Mouse (Mus musculus) heart, embryonic 13.5 days (tissue): Measurements from ENCODE around the gene Mycbpap. TPM values are rescaled to one million over a fixed set of nuclear protein-coding genes. Genes with fewer than 3 reads are reported as not detected.
A peak's percentile ranks its signal among the peaks of the same experiment; 100 is the strongest.

Source experiments
- ATAC-seq: fragments of 200-750 bp; cut with Nextera tagmentation; 2 replicates; pipeline ENCODE4 v1.8.0; 2017; ENCODE audit warnings: moderate TSS enrichment; ENCODE audit not compliant: insufficient number of reproducible peaks, low FRiP score, low TSS enrichment; ENCODE audit errors: extremely low read depth
- H3K27ac ChIP-seq: fragments of 300-500 bp; sonication (generic); replicated peaks from 2 replicates; pipeline ENCODE4 v1.5.1; 2015; ENCODE audit warnings: moderate library complexity, mild to moderate bottlenecking, inconsistent platforms
- H3K27me3 ChIP-seq: fragments of 300-500 bp; sonication (generic); replicated peaks from 2 replicates; pipeline ENCODE4 v1.6.1; 2015; ENCODE audit warnings: mild to moderate bottlenecking, inconsistent platforms
- H3K36me3 ChIP-seq: fragments of 300-500 bp; sonication (generic); 2 replicates; pipeline ENCODE4 v1.6.1; 2015; ENCODE audit warnings: mild to moderate bottlenecking, inconsistent platforms
- H3K4me1 ChIP-seq: fragments of 300-500 bp; sonication (generic); 2 replicates; pipeline ENCODE4 v1.6.1; 2015; ENCODE audit warnings: inconsistent platforms
- H3K4me2 ChIP-seq: fragments of 300-500 bp; sonication (generic); 2 replicates; pipeline ENCODE4 v1.6.1; 2015; ENCODE audit warnings: inconsistent platforms, mild to moderate bottlenecking, moderate library complexity
- H3K4me3 ChIP-seq: fragments of 300-500 bp; sonication (generic); 2 replicates; pipeline ENCODE4 v1.5.1; 2015; ENCODE audit warnings: moderate library complexity, mild to moderate bottlenecking, inconsistent platforms
- H3K9ac ChIP-seq: fragments of 300-500 bp; sonication (generic); 2 replicates; pipeline ENCODE4 v1.6.1; 2015; ENCODE audit warnings: inconsistent platforms, mild to moderate bottlenecking, moderate library complexity
- H3K9me3 ChIP-seq: fragments of 300-500 bp; sonication (generic); 2 replicates; pipeline ENCODE4 v1.6.1; 2016; ENCODE audit warnings: inconsistent platforms
- WGBS: fragments of 180-500 bp; shearing (Covaris S2); methylation state at CpG from one replicate; pipeline ENCODE4 v1.1.7; 2015; ENCODE audit warnings: mixed read lengths; 5-methylcytosine and 5-hydroxymethylcytosine counted together
- polyA plus RNA-seq: library from polyadenylated mRNA; unstranded; fragments of >200 nt; fragmentation: Nextera tagmentation; extraction: Ambion mirVana; gene quantifications from 2 replicates; pipeline ENCODE4 v1.2.1, GENCODE M21; 2015

The Mycbpap gene
- 5.6 and 6.8 TPM in 2 replicates for polyA plus RNA-seq

- Histone ChIP-seq H3K4me2 (peak within 1 kb of the TSS; percentile 91), H3K27me3 (no peaks in the 10 kb centered on the region), H3K9me3 (no peaks in the 10 kb centered on the region), H3K4me1 (peaks cover 43% of the 10 kb centered on the region), H3K4me3 (peak within 1 kb of the TSS; percentile 66), H3K9ac (peak within 1 kb of the TSS; percentile 84), H3K36me3 (no peaks in the 10 kb centered on the region), H3K27ac (peak within 1 kb of the TSS; percentile 76)
- WGBS: under 1% methylated on average over 42 of the region's 42 CpGs
- peak; percentile 55 for ATAC-seq
Observed at GRCm38 (mm10) chr11:94521219-94521843, at the start of gene Mycbpap. Gene Mycbpap (minus strand): TSS chr11:94521742.

DNA sequence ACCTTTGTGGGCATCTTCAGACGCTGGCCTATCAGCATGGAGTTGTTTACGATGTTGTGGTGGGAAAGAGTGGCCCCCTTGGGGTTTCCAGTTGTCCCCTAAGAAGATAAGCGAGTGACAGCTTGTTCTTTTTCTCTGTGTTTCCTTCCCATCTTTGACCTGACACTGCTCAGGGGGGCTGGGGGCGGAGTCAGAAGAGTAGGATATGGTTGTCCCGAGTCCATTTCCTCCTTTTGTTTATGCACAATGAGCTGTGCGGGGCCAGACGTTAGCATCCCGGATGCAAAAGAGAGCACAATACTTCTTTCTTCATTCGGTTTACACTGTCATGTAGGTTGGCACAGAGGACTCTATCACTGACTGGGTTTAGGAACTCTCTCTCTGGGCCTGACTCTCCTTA is 49.1 kb upstream of the Mycbpap start:
- no peak for ATAC-seq
- Histone ChIP-seq H3K9me3 (no peaks in the 10 kb centered on the region), H3K36me3 (peaks cover 9% of the 10 kb centered on the region; the same call in 1 of the 2 replicates), H3K4me3 (no peak overlapping the region), H3K27ac (0 out of 2 replicates have a peak overlapping the region, but pooled peaks have one; percentile 38), H3K9ac (no peak overlapping the region), H3K4me1 (no peaks in the 10 kb centered on the region), H3K27me3 (peaks cover 16% of the 10 kb centered on the region), H3K4me2 (no peak overlapping the region)
- 51% methylated on average over 9 of the region's 9 CpGs for WGBS

- WGBS: 85% methylated on average over 7 of the region's 7 CpGs
- H3K27me3 ChIP-seq: peaks cover 42% of the 10 kb centered on the region
- H3K9ac ChIP-seq: no peak overlapping the region
- H3K4me3 ChIP-seq: no peak overlapping the region
- H3K27ac ChIP-seq: no peak overlapping the region
- peaks cover 15% of the 10 kb centered on the region for H3K4me1 ChIP-seq
- H3K4me2 ChIP-seq: no peak overlapping the region
- no peaks in the 10 kb centered on the region for H3K9me3 ChIP-seq
- no peak for ATAC-seq
- H3K36me3 ChIP-seq: peaks cover 9% of the 10 kb centered on the region; the same call in 1 of the 2 replicates
Observed at GRCm38 (mm10) chr11:94567326-94567725, 45.8 kb upstream of the Mycbpap start.

GRCm38 (mm10) chr11:94566534-94566933 is 45.0 kb upstream of the Mycbpap start:
- H3K27ac ChIP-seq: no peak overlapping the region
- no peak overlapping the region for H3K4me3 ChIP-seq
- H3K4me2 ChIP-seq: no peak overlapping the region
- no peaks in the 10 kb centered on the region for H3K9me3 ChIP-seq
- WGBS: 49% methylated on average over 6 of the region's 6 CpGs
- H3K4me1 ChIP-seq: peaks cover 15% of the 10 kb centered on the region
- H3K36me3 ChIP-seq: peaks cover 9% of the 10 kb centered on the region; the same call in 1 of the 2 replicates
- H3K27me3 ChIP-seq: peaks cover 42% of the 10 kb centered on the region
- no peak for ATAC-seq
- no peak overlapping the region for H3K9ac ChIP-seq

DNA sequence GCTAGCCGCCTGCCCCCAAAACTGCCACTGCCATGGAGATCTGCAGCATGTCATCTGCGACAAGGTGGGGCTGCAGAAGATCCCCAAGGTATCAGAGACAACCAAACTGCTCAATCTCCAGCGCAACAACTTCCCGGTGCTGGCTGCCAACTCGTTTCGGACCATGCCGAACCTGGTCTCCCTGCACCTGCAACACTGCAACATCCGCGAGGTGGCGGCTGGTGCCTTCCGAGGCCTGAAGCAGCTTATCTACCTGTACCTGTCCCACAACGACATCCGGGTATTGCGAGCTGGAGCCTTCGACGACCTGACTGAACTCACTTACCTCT is 43.6 kb upstream of the Mycbpap start:
- peak overlapping the region; percentile 75 for H3K9ac ChIP-seq
- H3K27me3 ChIP-seq: peaks cover 42% of the 10 kb centered on the region
- peak overlapping the region; percentile 44 for H3K4me3 ChIP-seq
- no peak overlapping the region for H3K27ac ChIP-seq
- peak overlapping the region; percentile 73 for H3K4me2 ChIP-seq
- peaks cover 9% of the 10 kb centered on the region; the same call in 1 of the 2 replicates for H3K36me3 ChIP-seq
- H3K9me3 ChIP-seq: no peaks in the 10 kb centered on the region
- no peak for ATAC-seq
- H3K4me1 ChIP-seq: peaks cover 15% of the 10 kb centered on the region
- 14% methylated on average over 16 of the region's 16 CpGs for WGBS

DNA sequence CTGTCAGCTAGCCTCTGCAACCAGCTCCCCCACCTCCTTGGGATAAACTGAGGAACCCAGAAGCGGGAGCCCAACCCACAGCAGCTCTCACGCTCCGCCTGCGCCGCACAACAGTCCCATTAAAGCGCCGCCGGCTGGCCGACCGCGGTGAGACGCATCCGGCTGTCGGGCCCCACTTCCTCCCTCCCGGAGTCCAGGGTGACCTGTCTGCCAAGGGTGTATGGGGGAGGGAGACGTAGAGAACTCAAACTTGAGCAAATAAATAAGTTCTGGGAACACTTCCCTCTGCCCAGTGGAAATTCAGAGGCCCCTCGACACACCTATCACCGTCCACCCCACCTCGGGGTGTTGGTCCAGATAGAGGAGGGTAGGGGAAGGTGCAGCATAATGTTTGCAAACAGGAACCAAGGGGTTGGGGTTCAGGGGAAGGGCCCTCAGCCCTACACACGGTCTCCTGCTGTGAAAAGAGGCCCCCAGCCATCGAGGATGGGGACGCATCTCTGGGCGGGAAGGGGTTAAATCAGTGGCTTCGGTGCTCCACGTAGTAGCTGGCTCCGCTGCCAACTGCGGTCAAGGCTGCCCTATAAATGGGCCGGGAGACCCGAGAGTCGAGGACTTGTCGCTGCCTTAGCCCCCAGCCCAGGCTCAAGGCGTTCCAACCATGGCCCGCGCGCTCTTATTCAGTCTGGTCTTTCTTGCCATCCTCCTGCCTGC is 43.1 kb upstream of the Mycbpap start, which contains the start of gene Chad:
Gene Chad (plus strand): TSS at position 611 of the 714 bp plus-strand sequence.
- Histone ChIP-seq H3K27me3 (peaks cover 42% of the 10 kb centered on the region), H3K9ac (peak within 1 kb of the TSS; percentile 75), H3K27ac (no peak within 1 kb of the TSS), H3K4me3 (peak within 1 kb of the TSS; percentile 44), H3K9me3 (no peaks in the 10 kb centered on the region), H3K4me1 (peaks cover 15% of the 10 kb centered on the region), H3K36me3 (peaks cover 9% of the 10 kb centered on the region; the same call in 1 of the 2 replicates), H3K4me2 (peak within 1 kb of the TSS; percentile 73)
- 3% methylated on average over 35 of the region's 35 CpGs for WGBS
- ATAC-seq: no peak

- Histone ChIP-seq H3K9me3 (no peaks in the 10 kb centered on the region), H3K4me2 (peak overlapping the region; percentile 73), H3K27ac (no peak overlapping the region), H3K4me3 (peak overlapping the region; percentile 44), H3K9ac (peak overlapping the region; percentile 75), H3K36me3 (peaks cover 7% of the 10 kb centered on the region; the same call in 1 of the 2 replicates), H3K27me3 (peaks cover 42% of the 10 kb centered on the region), H3K4me1 (peaks cover 15% of the 10 kb centered on the region)
- ATAC-seq: no peak
- WGBS: 41% methylated on average over 5 of the region's 5 CpGs
Observed at GRCm38 (mm10) chr11:94563821-94564220, 42.3 kb upstream of the Mycbpap start.

GRCm38 (mm10) chr11:94563383-94563782 is 41.8 kb upstream of the Mycbpap start:
- H3K9ac ChIP-seq: no peak overlapping the region
- 90% methylated on average over 5 of the region's 5 CpGs for WGBS
- peaks cover 15% of the 10 kb centered on the region for H3K4me1 ChIP-seq
- peaks cover 40% of the 10 kb centered on the region for H3K27me3 ChIP-seq
- H3K4me2 ChIP-seq: no peak overlapping the region
- H3K27ac ChIP-seq: no peak overlapping the region
- H3K4me3 ChIP-seq: no peak overlapping the region
- no peak for ATAC-seq
- H3K36me3 ChIP-seq: peaks cover 9% of the 10 kb centered on the region; the same call in 1 of the 2 replicates
- H3K9me3 ChIP-seq: no peaks in the 10 kb centered on the region

DNA sequence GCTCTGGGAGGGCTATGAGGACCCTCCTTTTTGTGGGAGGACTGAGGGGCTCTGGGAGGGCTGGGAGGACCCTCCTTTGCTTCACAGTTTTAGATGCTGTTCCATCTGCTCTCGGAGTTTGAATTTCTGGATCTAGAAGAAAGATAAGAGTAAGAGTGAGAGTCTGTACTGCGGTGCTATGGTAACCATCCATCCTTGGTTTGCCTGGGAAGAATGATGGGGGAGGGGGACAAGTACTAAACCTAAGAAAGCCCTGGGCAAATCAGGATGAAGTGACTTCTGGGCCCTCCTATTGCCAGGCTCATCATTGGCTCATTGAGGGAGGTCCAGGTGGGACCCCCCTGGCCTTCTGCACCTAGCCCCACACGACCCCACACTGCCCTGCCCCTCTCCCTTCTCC is 36.7 kb upstream of the Mycbpap start:
- H3K9me3 ChIP-seq: no peaks in the 10 kb centered on the region
- no peak overlapping the region for H3K4me2 ChIP-seq
- H3K27ac ChIP-seq: no peak overlapping the region
- H3K36me3 ChIP-seq: peaks cover 9% of the 10 kb centered on the region; the same call in 1 of the 2 replicates
- 0 out of 2 replicates have a peak, but pooled peaks cover 3% of the 10 kb centered on the region for H3K27me3 ChIP-seq
- no peaks in the 10 kb centered on the region for H3K4me1 ChIP-seq
- no peak overlapping the region for H3K4me3 ChIP-seq
- 56% methylated on average over 3 of the region's 3 CpGs for WGBS
- ATAC-seq: no peak
- H3K9ac ChIP-seq: no peak overlapping the region

- no peak overlapping the region for H3K4me3 ChIP-seq
- H3K9ac ChIP-seq: no peak overlapping the region
- no peak for ATAC-seq
- no peak overlapping the region for H3K27ac ChIP-seq
- WGBS: 88% methylated on average over 5 of the region's 5 CpGs
- H3K27me3 ChIP-seq: no peaks in the 10 kb centered on the region
- 0 out of 2 replicates have a peak, but pooled peaks cover 4% of the 10 kb centered on the region for H3K9me3 ChIP-seq
- H3K4me2 ChIP-seq: no peak overlapping the region
- peaks cover 13% of the 10 kb centered on the region for H3K4me1 ChIP-seq
- H3K36me3 ChIP-seq: peaks cover 5% of the 10 kb centered on the region; the same call in 1 of the 2 replicates
Observed at GRCm38 (mm10) chr11:94550442-94550744, 28.9 kb upstream of the Mycbpap start.

GRCm38 (mm10) chr11:94549691-94550441 is 28.3 kb upstream of the Mycbpap start:
- 67% methylated on average over 10 of the region's 10 CpGs for WGBS
- H3K9ac ChIP-seq: peak overlapping the region; percentile 82; the same call in 1 of the 2 replicates
- 0 out of 2 replicates have a peak, but pooled peaks cover 4% of the 10 kb centered on the region for H3K9me3 ChIP-seq
- peak overlapping the region; percentile 85 for H3K27ac ChIP-seq
- H3K27me3 ChIP-seq: no peaks in the 10 kb centered on the region
- peaks cover 5% of the 10 kb centered on the region; the same call in 1 of the 2 replicates for H3K36me3 ChIP-seq
- H3K4me1 ChIP-seq: peaks cover 14% of the 10 kb centered on the region
- H3K4me2 ChIP-seq: peak overlapping the region; percentile 90
- no peak overlapping the region for H3K4me3 ChIP-seq
- ATAC-seq: no peak
